Mouse (Mus musculus) mature B cell (primary cell): ENCODE results near the gene Zscan2.

Experiments used
- in situ Hi-C: fragments of 300-500 bp; cut with MboI; formaldehyde crosslinking; loops from 2 replicates; pipeline ENCODE4 v1.14.3; 2019

The Zscan2 gene

DNA sequence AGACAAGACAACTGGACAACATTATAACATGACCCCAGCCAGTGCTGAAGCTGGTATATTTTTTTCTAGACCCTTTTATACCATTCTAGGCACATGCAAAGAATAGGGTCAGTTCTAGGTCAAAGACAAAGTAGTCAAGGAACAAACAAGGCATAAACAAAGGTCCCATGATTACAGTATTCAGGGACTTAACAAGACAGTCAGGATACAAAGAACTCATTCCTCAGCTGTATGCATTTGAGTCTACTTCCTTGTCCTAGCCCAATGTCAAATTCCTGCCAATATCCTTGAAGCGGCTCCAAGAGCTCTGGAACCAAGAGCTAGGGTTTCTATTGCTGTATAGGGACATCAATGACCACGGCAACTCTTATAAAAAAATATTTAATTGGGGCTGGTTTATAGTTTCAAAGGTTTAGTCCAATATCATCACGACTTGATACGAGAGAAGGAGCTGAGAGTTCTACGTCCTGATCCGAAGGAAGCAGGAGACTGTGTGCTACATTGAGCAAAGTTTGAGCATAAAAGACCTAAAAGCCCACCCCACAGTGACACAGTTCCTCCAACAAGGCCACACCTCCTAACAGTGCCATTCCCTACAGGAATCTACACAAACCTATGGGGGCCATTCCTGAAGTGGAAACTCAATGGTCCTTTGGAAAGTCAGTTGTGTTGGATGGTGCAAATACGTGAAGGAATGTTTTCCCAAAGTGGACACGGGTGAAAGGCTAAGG lies 16.6 kb upstream of the Zscan2 start:
- in situ Hi-C loops: no loop called here

DNA sequence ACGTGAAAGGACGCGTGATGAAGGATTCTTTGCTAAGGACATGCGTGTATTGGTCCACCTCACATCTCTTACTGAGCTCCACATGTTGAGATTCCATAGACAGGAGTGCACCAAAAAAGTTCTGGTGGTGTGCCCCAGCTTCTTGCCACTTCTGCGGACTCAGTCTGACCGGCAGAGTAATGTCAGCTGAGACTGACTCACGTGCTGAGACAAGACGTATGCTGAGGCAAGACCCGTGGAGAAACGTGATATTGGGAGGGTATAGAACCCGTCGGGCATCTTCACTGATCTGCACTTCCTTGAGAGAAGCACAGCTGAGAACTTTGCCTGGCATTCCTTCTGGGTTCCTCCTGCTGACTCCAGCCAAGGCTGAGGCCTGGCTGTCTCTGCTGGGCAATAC lies 16.0 kb upstream of the Zscan2 start:
- in situ Hi-C loops: no loop called here

DNA sequence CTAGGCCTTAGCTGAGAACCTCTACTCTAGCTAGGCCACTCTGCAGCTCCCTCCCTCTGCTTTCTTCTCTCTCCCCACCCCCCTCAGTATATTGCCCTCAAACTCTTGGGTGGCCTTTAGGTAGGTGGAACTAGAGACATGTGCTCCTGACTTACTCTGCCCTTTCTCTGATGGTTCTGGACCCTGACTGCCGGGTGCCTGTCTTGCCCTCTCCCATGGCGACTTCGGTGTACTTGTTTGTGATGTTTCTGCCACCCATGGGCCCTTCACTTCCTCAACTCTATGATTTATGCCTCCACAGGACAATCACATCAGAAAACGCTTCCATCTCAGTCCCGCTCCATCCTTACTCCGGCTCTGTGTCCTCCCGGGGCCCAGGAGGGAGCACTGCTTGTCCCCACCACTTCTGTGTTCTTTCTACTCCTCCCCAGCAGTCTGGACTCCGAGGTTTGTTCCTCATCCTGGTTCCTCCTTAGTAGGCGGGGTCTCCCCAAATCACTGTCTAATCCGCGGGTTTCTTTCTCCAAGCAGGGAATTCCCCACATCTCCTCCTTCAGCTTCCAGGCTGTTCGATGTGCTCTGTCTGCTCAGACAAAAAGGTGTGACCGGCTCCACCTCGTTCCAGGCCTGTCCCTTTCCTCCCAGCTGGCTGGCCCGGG lies 15.0 kb upstream of the Zscan2 start:
- in situ Hi-C loops: no loop called here

DNA sequence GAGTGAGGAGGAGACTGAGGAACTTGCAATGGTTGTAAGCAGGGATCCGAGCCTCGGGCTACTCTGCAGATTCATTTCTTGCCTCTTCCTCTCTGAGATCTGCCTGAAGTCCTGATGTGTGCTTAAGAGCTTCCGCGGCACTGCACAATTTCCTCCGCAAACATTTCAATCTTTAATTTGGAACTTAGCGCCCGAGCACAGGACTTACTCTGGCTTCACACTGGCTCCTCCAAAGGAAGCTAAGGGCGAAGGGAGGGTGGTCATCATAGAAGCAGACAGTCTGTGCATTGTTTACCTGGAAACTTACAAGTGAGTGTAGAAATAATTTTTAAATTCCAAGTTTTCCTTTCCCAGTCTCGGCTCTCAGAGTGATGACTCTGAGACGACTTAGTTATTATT lies 14.4 kb upstream of the Zscan2 start:
- in situ Hi-C loops: no loop called here

DNA sequence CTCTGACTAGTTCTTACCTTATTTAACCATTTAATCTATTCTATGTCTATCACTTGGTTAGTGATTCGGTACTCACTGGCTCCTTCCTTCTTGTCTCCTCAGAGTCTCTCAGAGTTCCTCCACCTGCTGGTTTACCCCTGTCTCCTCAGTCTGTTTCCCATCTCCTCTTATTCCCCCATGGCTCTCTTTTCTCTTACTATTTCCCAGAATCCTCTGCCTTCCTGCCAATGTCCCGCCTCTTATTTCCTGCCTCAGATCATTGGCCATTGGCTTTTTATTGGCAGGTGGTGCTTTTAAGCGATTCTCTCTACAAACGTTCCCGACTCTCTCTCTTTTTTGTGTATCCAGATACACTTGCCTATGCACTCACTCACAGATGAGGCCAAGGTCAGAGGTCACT lies 14.0 kb upstream of the Zscan2 start:
- in situ Hi-C loops: no loop called here

DNA sequence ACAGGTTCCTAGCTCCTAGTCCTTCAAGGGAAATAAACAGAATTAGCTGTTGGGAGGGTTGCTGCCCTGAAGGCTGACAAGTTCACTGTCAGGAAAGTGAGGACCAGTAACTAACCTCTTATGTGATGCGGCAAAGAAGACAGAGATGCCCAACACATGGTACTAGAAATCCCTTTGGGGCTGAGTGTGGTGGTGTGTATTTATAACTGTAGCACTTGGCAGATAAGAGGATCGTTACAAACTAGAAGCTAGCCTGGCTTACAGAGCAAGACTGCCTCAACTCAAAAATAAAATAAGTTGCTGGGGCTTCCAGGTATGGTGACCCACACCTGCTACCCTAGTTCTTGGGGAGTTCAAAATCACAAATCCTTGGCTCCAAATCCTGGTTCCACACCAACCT lies 11.5 kb upstream of the Zscan2 start:
- in situ Hi-C loops: no loop called here

DNA sequence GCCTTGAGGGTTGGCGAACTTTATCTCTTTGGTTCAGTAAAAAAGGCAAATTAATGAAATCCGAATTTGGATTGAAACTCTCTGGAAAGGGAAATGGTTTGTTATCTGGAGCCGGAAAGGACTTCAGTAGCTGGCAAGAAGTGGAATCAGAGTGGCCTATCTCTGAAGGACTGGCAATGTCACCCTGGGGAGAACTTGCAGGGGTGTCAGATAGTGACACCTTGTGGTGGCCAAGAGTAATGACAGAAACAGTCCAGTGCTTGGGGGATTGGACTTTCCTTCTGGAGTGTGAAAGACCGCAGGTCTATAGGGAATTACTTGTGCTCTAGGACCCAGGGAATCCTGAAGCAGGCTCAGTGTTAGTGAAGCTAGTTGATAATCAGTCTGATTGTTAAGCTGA lies 11.0 kb upstream of the Zscan2 start:
- in situ Hi-C loops: loop anchor here (5.0 to 25.0 kb wide), 3 partner anchors 112 to 305 kb away; partner anchors contain the start of gene Alpk3

DNA sequence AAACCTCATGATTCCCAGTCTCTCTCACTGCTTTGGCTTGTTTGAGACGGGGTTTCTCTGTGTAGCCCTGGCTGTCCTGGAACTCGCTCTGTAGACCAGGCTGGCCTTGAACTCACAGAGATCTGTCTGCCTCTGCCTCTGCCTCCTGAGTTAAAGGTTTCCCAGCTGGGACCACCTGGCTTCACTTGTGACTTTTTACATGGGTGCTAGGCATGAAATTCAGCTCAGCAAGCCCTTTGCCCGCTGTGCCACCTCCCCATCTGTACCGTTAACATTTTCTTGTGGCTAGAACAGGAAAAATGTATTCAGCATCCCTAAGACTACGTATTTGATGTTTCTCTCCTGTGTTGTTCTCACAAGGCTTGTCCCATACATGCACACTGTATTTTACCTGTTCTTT lies 10.2 kb upstream of the Zscan2 start:
- in situ Hi-C loops: loop anchor here (5.0 to 25.0 kb wide), 3 partner anchors 113 to 304 kb away; partner anchors contain the start of gene Alpk3

DNA sequence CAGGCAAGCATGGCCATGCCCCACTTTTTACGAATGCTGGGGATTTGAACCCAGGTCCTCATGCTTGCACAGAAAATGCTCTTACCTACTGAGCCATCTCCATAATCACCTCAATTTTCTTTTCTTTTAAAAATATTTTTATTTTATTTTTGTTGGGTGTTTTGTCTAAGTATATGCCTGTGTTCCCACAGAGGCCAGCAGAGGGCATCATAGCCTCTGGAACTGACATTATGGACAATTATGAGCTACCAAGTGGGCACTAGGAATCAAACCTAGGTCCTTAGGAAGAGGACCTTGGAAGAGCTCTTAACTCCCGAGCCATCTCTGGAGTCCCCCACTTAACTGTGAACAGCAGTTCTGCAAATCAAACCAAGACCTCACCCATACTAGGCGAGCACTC lies 7.5 kb upstream of the Zscan2 start:
- in situ Hi-C loops: loop anchor here (5.0 to 25.0 kb wide), 3 partner anchors 116 to 302 kb away; partner anchors contain the start of gene Alpk3

DNA sequence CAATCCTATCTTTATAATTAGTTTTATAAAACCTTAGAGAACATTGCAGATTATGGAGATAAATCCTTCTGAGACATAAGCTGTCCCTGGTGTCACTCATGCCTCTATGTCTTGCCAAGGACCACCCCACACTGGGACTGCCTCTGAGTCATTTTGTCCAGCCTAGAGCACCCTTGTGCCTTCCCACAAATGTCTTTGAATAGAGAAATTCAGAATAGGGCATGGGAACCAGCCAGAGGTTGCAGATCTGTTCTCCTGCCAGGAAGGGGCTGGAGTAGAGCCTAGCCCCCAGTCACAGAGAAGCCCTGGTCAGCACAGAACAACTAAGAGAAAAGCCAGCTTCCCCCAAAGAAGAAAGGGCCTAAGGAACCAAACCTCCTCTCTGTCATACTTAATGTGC lies 5.4 kb upstream of the Zscan2 start:
- in situ Hi-C loops: loop anchor here (10.0 to 25.0 kb wide), 2 partner anchors 207 to 299 kb away; partner anchors contain the start of gene Alpk3

DNA sequence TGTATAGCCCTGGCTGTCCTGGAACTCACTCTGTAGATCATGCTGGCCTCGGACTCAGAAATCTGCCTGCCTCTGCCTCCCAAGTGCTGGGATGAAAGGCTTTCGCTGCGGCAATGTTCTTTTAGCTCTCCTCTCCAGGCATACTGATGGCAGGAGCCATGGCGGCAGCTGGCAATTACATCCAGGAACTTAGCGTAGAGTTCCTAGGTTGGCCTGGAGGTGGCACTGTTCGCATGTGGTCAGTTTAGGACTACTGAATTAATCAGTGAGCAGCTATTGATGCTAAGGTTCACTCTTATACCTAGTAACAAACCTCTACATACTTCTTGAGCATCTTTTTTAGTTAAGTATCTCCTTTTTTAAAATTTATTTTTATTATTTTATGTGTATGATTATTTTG lies 3.5 kb upstream of the Zscan2 start:
- in situ Hi-C loops: loop anchor here (10.0 to 25.0 kb wide), 2 partner anchors 205 to 298 kb away; partner anchors contain the start of gene Alpk3

DNA sequence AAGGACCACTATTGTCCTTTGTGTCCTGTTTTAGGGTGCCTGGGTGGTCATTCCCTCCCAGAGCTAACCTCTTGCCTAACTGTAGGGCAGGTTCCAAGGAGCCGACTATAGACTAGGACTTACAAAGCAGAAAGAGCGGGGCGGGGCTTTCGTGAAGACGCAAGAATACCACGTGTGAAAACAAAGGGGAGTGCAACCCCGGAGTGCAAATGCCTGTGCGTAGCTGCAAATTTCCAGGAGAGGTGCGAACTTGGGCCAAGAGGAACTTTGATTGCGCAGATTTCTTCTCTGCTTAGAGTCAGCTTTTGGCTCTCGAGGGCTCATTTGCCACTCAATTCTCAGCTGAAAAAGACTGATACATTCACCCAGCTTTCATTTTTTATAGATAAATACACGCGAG lies 493 bp upstream of the Zscan2 start:
- in situ Hi-C loops: loop anchor here (25.0 kb wide), 1 partner anchor 202 kb away; the partner anchor contains the start of gene Alpk3

DNA sequence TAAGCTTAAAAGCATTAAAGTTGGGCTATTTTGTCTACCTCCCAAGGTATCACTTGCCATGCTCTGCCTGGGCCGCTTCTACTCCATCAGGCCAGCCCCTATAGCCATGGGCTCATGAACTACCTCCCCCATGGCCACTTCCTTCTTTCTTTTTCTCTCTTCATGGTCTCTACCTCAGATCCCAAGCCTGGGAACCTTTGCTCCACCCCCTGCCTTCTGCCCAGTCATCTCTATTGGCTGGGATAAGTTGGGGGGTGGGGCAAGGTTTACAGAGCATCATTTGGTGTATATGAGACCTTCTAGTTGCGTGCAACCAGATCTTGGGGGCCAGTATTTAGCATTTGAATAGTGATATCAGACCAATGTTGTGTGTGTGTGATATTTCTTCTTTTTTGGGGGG lies 1.8 kb downstream of the Zscan2 start:
- in situ Hi-C loops: loop anchor here (25.0 kb wide), 1 partner anchor 200 kb away; the partner anchor contains the start of gene Alpk3

DNA sequence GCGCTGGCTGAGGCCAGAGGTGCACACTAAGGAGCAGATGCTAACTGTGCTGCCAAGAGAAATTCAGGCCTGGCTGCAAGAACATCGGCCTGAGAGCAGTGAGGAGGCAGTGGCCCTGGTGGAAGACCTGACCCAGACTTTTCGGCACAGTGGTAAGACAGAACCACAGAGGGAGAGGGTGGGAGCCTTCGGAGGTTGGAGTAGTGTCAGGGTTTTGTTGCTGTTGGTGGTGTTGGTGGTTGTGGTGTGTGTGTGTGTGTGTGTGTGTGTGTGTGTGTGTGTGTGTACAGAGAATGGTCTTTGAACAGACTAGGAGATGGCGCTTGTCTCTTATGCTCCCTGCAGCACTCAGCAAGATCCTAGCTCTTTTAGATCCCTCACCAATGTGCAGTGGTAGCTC lies 2.8 kb downstream of the Zscan2 start:
- in situ Hi-C loops: loop anchor here (25.0 kb wide), 1 partner anchor 199 kb away; the partner anchor contains the start of gene Alpk3

DNA sequence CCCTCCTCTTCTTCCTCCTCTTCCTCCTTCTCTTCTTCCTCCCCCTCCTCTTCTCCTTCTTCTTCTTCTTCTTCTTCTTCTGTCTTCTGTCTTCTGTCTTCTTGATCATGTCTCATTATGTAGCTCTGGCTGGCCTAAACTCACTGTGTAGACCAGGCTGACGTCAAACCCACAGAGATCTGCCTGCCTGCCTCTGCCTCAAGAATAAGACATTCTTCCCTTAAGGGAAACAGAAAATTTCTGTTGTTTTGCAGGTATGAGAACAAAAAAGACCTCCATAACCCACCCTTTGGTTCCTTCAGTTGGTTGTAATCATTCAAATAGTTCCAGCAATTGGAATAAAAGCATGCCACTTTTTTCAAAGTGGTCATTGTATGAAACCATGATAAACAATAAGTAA lies 3.4 kb downstream of the Zscan2 start:
- in situ Hi-C loops: loop anchor here (25.0 kb wide), 1 partner anchor 198 kb away; the partner anchor contains the start of gene Alpk3

DNA sequence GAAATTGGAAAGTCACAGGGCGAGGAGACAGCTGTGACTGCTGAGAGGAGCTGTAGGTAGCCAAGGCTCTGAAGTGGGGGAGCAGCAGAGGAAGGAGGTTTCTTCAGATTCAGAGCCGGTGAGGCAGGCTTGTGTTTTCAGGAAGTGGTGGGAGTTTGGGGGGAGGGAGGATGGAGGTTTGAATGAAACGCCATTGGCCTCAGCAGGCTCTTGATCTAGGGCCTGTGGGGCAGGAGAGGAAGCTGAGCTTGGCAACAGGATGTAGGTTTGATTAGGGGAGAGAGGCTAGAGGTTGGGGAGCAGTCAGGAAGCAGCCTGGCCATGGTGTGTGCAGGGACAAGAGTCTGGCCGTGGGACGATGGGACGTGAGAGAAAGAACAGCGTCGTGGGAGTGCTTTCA lies 4.1 kb downstream of the Zscan2 start:
- in situ Hi-C loops: loop anchor here (25.0 kb wide), 1 partner anchor 197 kb away; the partner anchor contains the start of gene Alpk3

DNA sequence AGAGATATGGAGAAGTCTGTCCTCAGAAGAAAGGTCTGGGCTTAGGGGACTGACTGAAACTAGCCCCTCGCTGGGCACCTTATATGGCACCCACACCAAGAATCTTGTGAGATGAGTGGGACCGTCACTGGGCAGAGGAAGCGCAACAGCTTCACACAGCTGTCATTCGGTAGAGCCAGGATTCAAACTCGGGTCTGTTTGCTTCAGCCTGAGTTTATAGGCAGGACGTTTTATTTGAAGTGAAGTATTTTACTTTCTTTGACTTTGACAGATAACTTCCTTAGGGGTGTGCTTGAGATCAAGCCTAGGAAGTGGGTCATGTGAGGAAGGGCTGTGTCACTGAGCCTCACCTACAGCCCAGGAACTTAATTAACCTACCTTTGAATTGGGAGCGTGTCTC lies 4.8 kb downstream of the Zscan2 start:
- in situ Hi-C loops: loop anchor here (25.0 kb wide), 1 partner anchor 197 kb away; the partner anchor contains the start of gene Alpk3

DNA sequence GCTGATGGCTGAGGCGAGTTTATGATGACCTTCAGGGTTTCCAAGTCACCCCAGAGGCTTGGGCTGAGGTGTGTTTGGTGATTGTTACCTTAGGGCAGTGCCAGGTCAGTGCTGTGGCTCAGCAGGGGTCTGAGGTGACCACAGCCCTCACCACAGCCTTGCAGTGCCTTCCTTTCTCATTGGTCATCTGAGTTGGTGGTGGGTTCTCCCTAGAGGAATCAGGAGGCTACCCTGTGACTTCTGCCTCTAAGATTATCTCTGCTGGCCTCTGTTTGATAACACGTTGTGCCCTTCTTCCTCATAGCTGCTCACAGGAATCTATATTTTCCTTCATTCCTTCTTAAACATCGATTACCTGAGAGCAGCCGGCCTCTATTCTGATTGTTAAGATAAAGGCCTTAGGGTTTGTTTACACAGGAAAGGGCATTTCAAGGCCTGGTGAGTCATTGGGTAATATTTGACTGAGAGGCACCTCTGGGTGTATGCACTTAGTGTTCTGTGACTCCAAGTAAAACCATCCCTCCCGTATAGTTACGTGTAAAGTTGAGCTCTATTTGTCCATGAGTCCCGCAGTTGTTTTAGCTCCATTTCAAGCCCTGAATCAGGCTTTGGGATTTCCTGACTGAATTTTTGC lies 5.9 kb downstream of the Zscan2 start:
- in situ Hi-C loops: loop anchor here (25.0 kb wide), 1 partner anchor 196 kb away; the partner anchor contains the start of gene Alpk3

DNA sequence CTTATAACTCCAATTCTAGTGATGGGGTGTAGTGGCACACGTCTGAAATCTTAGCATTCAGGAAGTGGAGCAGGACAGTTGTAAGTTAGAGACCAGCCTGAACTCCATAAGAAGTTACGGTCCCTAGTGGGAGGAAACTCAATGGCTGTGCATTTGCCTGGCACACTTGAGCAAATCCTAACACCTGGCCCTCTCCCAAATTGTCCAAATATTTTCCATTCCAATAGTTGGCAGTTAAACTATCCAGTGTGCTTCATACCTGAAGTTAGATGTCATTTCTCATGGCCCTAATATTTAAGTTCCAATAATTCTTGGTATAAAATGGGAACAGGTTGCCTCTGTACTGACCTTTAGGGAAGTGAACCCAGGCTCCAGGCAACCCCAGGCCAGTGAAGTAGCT lies 8.0 kb downstream of the Zscan2 start:
- in situ Hi-C loops: loop anchor here (25.0 kb wide), 1 partner anchor 194 kb away; the partner anchor contains the start of gene Alpk3

DNA sequence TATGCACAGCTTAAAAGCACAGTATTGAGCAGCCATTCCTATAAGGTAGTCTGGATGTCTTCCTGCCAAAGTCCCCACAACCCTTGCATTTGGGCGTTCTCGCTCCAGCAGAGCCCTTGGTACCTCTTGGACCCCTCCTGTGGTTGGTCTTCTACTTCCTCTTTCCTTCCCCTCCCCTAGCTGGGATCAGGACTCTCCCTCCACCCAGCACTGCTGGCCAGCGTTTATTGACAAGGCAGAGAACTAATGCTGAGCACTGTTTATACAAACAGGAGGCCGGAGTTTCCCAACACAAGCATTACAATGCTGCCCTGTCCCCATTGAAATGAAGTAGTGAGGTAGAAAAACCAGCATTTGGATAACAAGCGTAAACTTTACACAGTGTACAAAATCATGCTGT lies 12.3 kb downstream of the Zscan2 start:
- in situ Hi-C loops: loop anchor here (25.0 kb wide), 1 partner anchor 189 kb away; the partner anchor contains the start of gene Alpk3

DNA sequence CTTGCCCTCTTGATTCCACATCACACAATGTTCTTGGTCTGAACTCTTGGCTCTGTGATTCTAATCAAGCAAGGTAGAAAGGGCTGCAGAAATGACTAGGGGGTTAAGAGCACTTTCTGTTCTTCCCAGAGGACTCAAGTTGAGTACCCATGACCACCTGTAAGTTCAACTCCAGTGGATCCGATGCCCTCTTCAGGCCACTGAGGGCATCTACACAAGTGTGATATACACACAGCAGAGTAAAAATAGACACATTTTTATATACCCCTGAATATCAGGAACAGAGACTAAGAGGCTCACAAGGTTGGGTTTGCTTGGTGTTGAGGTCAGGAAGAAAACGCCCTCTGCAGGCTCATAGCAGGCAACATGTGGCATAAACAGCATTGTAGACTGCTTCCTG lies 12.9 kb downstream of the Zscan2 start:
- in situ Hi-C loops: loop anchor here (25.0 kb wide), 1 partner anchor 189 kb away; the partner anchor contains the start of gene Alpk3

DNA sequence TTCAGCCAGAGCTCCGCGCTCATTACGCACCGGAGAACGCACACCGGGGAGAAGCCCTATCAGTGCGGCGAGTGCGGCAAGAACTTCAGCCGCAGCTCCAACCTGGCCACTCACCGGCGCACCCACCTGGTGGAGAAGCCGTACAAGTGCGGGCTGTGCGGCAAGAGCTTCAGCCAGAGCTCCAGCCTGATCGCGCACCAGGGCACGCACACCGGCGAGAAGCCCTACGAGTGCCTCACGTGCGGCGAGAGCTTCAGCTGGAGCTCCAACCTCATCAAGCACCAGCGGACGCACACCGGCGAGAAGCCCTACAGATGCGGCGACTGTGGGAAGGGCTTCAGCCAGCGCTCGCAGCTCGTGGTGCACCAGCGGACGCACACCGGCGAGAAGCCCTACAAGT lies 15.0 kb downstream of the Zscan2 start:
- in situ Hi-C loops: no loop called here
